Mouse (Mus musculus): ENCODE measurements around the gene Acox3. TPM values are rescaled to one million over a fixed set of nuclear protein-coding genes. Genes with fewer than 3 reads are reported as not detected.
"Not testable (repeated sequence)": the region's sequence is repeated elsewhere in the genome, so short reads cannot be mapped to it uniquely, and the experiment has no call there.

The Acox3 gene
- polyA plus RNA-seq, 1 experiment = 82.6 TPM

GRCm38 (mm10) chr5:35583221-35583783 is 462 bp downstream of the Acox3 start:
- TF ChIP-seq CTCF (IDR thresholded peaks at IDR 0.05; ENCODE audit: borderline replicate concordance, control insufficient read depth, extremely low read depth, insufficient read depth, low read length, poor library complexity) (no peak), POLR2A (IDR thresholded peaks at IDR 0.05; ENCODE audit: control insufficient read depth, extremely low read depth, insufficient read depth, low read length, poor library complexity) (no peak)
- 1% methylated on average over 17 of the region's 17 CpGs for WGBS
- H3K4me1 ChIP-seq (replicated peaks; ENCODE audit: control insufficient read depth, insufficient read depth, low read length) = peaks cover 8% of the 10 kb centered on the region; the same call in 1 of the 2 replicates

DNA sequence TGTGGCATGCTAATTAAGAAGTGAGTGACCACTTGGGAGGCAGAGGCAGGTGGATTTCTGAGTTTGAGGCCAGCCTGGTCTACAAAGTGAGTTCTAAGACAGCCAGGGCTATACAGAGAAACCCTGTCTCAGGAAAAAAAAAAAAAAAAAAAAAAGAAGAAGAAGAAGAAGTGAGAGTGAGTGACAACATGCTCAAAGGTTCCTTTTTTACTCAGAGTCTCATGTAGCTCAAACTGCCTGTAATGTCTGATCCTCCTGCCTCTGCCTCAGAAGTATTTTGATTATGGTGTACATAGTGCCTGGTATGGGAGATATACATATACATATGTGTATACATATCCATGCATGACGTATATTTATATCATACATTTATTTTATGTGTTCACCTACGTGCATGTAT is 1.4 kb downstream of the Acox3 start:
- H3K27ac ChIP-seq (ENCODE audit: control insufficient read depth, insufficient read depth, low read length); H3K36me3 ChIP-seq (ENCODE audit: control insufficient read depth, insufficient read depth, low read length); DNase-seq; H3K4me1 ChIP-seq (replicated peaks; ENCODE audit: control insufficient read depth, insufficient read depth, low read length); H3K4me3 ChIP-seq (ENCODE audit: control insufficient read depth, insufficient read depth, low read length); H3K27me3 ChIP-seq (ENCODE audit: control insufficient read depth, insufficient read depth, low read length): not testable (repeated sequence)
- 96% methylated on average over 2 of the region's 2 CpGs for WGBS

More at GRCm38 (mm10) chr5:35583221-35583783, 462 bp downstream of the Acox3 start:
- H3K27ac ChIP-seq (ENCODE audit: control insufficient read depth, insufficient read depth, low read length) = no peak overlapping the region
- H3K4me3 ChIP-seq (ENCODE audit: control insufficient read depth, insufficient read depth, low read length) = peak overlapping the region; percentile 94
- H3K36me3 ChIP-seq (ENCODE audit: control insufficient read depth, insufficient read depth, low read length) = no peaks in the 10 kb centered on the region
- no peaks in the 10 kb centered on the region for H3K27me3 ChIP-seq (ENCODE audit: control insufficient read depth, insufficient read depth, low read length)
- DNase-seq = no peak

- Histone ChIP-seq H3K4me1 (replicated peaks; ENCODE audit: control insufficient read depth, insufficient read depth, low read length) (no peaks in the 10 kb centered on the region), H3K36me3 (ENCODE audit: control insufficient read depth, insufficient read depth, low read length) (peaks cover 51% of the 10 kb centered on the region), H3K27me3 (ENCODE audit: control insufficient read depth, insufficient read depth, low read length) (no peaks in the 10 kb centered on the region), H3K27ac (ENCODE audit: control insufficient read depth, insufficient read depth, low read length) (no peak overlapping the region), H3K4me3 (ENCODE audit: control insufficient read depth, insufficient read depth, low read length) (no peak overlapping the region)
- WGBS = 98% methylated on average over 4 of the region's 4 CpGs
- DNase-seq = no peak
- TF ChIP-seq POLR2A (IDR thresholded peaks at IDR 0.05; ENCODE audit: control insufficient read depth, extremely low read depth, insufficient read depth, low read length, poor library complexity) = no peak
- no peak for TF ChIP-seq CTCF (IDR thresholded peaks at IDR 0.05; ENCODE audit: borderline replicate concordance, control insufficient read depth, extremely low read depth, insufficient read depth, low read length, poor library complexity)
Observed at GRCm38 (mm10) chr5:35591497-35591896, 8.7 kb downstream of the Acox3 start.

- DNase-seq = peak; percentile 18
- no peaks in the 10 kb centered on the region for H3K4me1 ChIP-seq (replicated peaks; ENCODE audit: control insufficient read depth, insufficient read depth, low read length)
- WGBS = 96% methylated on average over 21 of the region's 21 CpGs
- H3K27me3 ChIP-seq (ENCODE audit: control insufficient read depth, insufficient read depth, low read length) = no peaks in the 10 kb centered on the region
- H3K36me3 ChIP-seq (ENCODE audit: control insufficient read depth, insufficient read depth, low read length) = peaks cover 51% of the 10 kb centered on the region
- no peak overlapping the region for H3K4me3 ChIP-seq (ENCODE audit: control insufficient read depth, insufficient read depth, low read length)
- 0 out of 2 replicates have a peak, but pooled peaks have one; percentile 24 for TF ChIP-seq CTCF (IDR thresholded peaks at IDR 0.05; ENCODE audit: borderline replicate concordance, control insufficient read depth, extremely low read depth, insufficient read depth, low read length, poor library complexity)
- TF ChIP-seq POLR2A (IDR thresholded peaks at IDR 0.05; ENCODE audit: control insufficient read depth, extremely low read depth, insufficient read depth, low read length, poor library complexity) = no peak
- no peak overlapping the region for H3K27ac ChIP-seq (ENCODE audit: control insufficient read depth, insufficient read depth, low read length)
Observed at GRCm38 (mm10) chr5:35592081-35592736, 9.4 kb downstream of the Acox3 start.

GRCm38 (mm10) chr5:35592824-35593223 is 10.0 kb downstream of the Acox3 start:
- Histone ChIP-seq H3K27ac (ENCODE audit: control insufficient read depth, insufficient read depth, low read length) (no peak overlapping the region), H3K27me3 (ENCODE audit: control insufficient read depth, insufficient read depth, low read length) (no peaks in the 10 kb centered on the region), H3K4me3 (ENCODE audit: control insufficient read depth, insufficient read depth, low read length) (no peak overlapping the region), H3K4me1 (replicated peaks; ENCODE audit: control insufficient read depth, insufficient read depth, low read length) (no peaks in the 10 kb centered on the region), H3K36me3 (ENCODE audit: control insufficient read depth, insufficient read depth, low read length) (peaks cover 51% of the 10 kb centered on the region)
- TF ChIP-seq POLR2A (IDR thresholded peaks at IDR 0.05; ENCODE audit: control insufficient read depth, extremely low read depth, insufficient read depth, low read length, poor library complexity) (no peak), CTCF (IDR thresholded peaks at IDR 0.05; ENCODE audit: borderline replicate concordance, control insufficient read depth, extremely low read depth, insufficient read depth, low read length, poor library complexity) (no peak)
- no peak for DNase-seq
- WGBS = 95% methylated on average over 4 of the region's 4 CpGs

- TF ChIP-seq CTCF (IDR thresholded peaks at IDR 0.05; ENCODE audit: borderline replicate concordance, control insufficient read depth, extremely low read depth, insufficient read depth, low read length, poor library complexity) (no peak), POLR2A (IDR thresholded peaks at IDR 0.05; ENCODE audit: control insufficient read depth, extremely low read depth, insufficient read depth, low read length, poor library complexity) (no peak)
- no peaks in the 10 kb centered on the region for H3K4me1 ChIP-seq (replicated peaks; ENCODE audit: control insufficient read depth, insufficient read depth, low read length)
- no peak overlapping the region for H3K27ac ChIP-seq (ENCODE audit: control insufficient read depth, insufficient read depth, low read length)
- WGBS = 96% methylated on average over 6 of the region's 6 CpGs
- H3K36me3 ChIP-seq (ENCODE audit: control insufficient read depth, insufficient read depth, low read length) = peaks cover 51% of the 10 kb centered on the region
- H3K27me3 ChIP-seq (ENCODE audit: control insufficient read depth, insufficient read depth, low read length) = no peaks in the 10 kb centered on the region
- H3K4me3 ChIP-seq (ENCODE audit: control insufficient read depth, insufficient read depth, low read length) = no peak overlapping the region
- DNase-seq = no peak
Observed at GRCm38 (mm10) chr5:35593272-35593671, 10.4 kb downstream of the Acox3 start.
